Mouse (Mus musculus) olfactory bulb, adult 2 months (tissue): ENCODE measurements around the gene Cdk10.

Experiments used
- CTCF ChIP-seq: fragments of 200-500 bp; IDR thresholded peaks from 2 replicates; pipeline ENCODE4 v1.5.1; 2012; ENCODE audit warnings: low read depth, mild to moderate bottlenecking, low read length, moderate library complexity; ENCODE audit not compliant: insufficient read depth
- POLR2A ChIP-seq: fragments of 200-500 bp; IDR thresholded peaks from 2 replicates; pipeline ENCODE4 v1.6.1; 2012; ENCODE audit warnings: mild to moderate bottlenecking, low read depth, low read length, moderate library complexity; ENCODE audit not compliant: insufficient read depth

DNA sequence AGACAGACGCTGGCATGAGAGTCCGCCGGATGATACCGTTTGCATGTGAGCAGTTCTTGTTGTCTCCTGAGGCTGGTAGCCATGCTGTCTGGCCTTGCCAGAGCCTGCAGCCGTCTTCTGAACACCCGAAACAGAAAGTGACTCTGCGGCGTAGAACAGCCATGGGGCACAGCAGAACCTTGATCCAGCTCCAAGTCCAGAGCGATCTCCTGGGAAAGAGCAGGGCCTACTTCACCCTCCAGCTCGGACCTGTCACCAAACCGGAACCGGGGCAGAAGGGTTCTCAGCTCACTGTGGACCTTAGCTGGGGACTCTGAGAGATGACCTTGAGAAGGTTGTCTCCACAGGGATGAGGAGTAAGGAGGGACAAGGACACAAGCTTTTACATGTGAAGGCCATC lies 50.5 kb downstream of the Cdk10 start:
- TF ChIP-seq CTCF (no peak), POLR2A (no peak)
